ENCODE assay signal across 10 mouse cellular contexts in genomic region chr16:78313135-78313887, GRCm38 (mm10). TPM values are rescaled to one million over a fixed set of nuclear protein-coding genes. Genes with fewer than 3 reads are reported as not detected.
A peak's percentile ranks its signal among the peaks of the same experiment; 100 is the strongest.
DNase-seq lines count a peak whose midpoint lies in the region; ATAC-seq and TF ChIP-seq lines count a peak whose summit lies in the region.
"Had no signal": no experiment of that assay in that cellular context is flagged by ENCODE, and none has a peak within 500 bp of the region (broad histone marks: within the 10 kb centered on the region; RNA-seq: fewer than 3 reads in every experiment).

No protein-coding gene starts in this region.

- H3K9ac ChIP-seq in forebrain, embryonic 11.5 days (ENCODE audit: low read length): no peak overlapping the region; the same call in 1 of the 2 replicates
- no peak overlapping the region for H3K9ac ChIP-seq in heart, embryonic 16.5 days (ENCODE audit: low read length)
- H3K9ac ChIP-seq in midbrain, embryonic 16.5 days (ENCODE audit: low read depth, low read length): no peak overlapping the region; the same call in 1 of the 2 replicates

- no peak for TF ChIP-seq CTCF in layer of hippocampus, adult 2 months (conservative IDR thresholded peaks at IDR 0.05)

- peak; percentile 54 for ATAC-seq in forebrain, embryonic 11.5 days (replicated peaks; ENCODE audit: low FRiP score)
- ATAC-seq in heart, embryonic 16.5 days (replicated peaks; ENCODE audit: extremely low read depth, insufficient read depth, low FRiP score): no peak
- ATAC-seq in midbrain, embryonic 16.5 days: no peak

- H3K36me3 ChIP-seq in forebrain, embryonic 11.5 days (ENCODE audit: control insufficient read depth, insufficient read depth, low read length): no peaks in the 10 kb centered on the region
- no peaks in the 10 kb centered on the region for H3K36me3 ChIP-seq in heart, embryonic 16.5 days (ENCODE audit: control insufficient read depth, insufficient read depth)
- H3K36me3 ChIP-seq in midbrain, embryonic 16.5 days (ENCODE audit: control insufficient read depth, insufficient read depth, low read length): no peaks in the 10 kb centered on the region

- DNase-seq in layer of hippocampus, adult 2 months (ENCODE audit: low spot score in 2 of 2): no peak
- no peak for DNase-seq in layer of hippocampus, postnatal 36 days
- peak; percentile 52 for DNase-seq in forebrain, embryonic 11.5 days (ENCODE audit: low spot score)
- no peak for DNase-seq in layer of hippocampus, adult 9-10 months (ENCODE audit: low spot score)
- no peak for DNase-seq in urinary bladder, adult 18-20 months (ENCODE audit: low spot score in 2 of 2)
- DNase-seq in urinary bladder, postnatal 36 days (ENCODE audit: low spot score in 2 of 2): no peak
- DNase-seq: kidney, adult 18-20 months; thymus, postnatal 36 days had no signal

- H3K27me3 ChIP-seq in forebrain, embryonic 11.5 days (ENCODE audit: control insufficient read depth, insufficient read depth, low read length): no peaks in the 10 kb centered on the region
- H3K27me3 ChIP-seq in heart, embryonic 16.5 days (ENCODE audit: control insufficient read depth, insufficient read depth, low read length): no peaks in the 10 kb centered on the region
- H3K27me3 ChIP-seq in midbrain, embryonic 16.5 days (ENCODE audit: control insufficient read depth, insufficient read depth, low read depth, low read length): no peaks in the 10 kb centered on the region

- WGBS in forebrain, embryonic 11.5 days: 43% methylated on average over 16 of the region's 16 CpGs
- 47% methylated on average over 16 of the region's 16 CpGs for WGBS in heart, embryonic 16.5 days
- WGBS in midbrain, embryonic 16.5 days: 34% methylated on average over 16 of the region's 16 CpGs

- no peak overlapping the region for H3K27ac ChIP-seq in layer of hippocampus, adult 2 months
- H3K27ac ChIP-seq in forebrain, embryonic 11.5 days (ENCODE audit: low read depth, low read length): peak overlapping the region; percentile 38; the same call in 1 of the 2 replicates
- peak overlapping the region; percentile 14 for H3K27ac ChIP-seq in heart, embryonic 16.5 days (ENCODE audit: low read length)
- H3K27ac ChIP-seq in midbrain, embryonic 16.5 days (ENCODE audit: low read length): peak overlapping the region; percentile 6; the same call in 1 of the 2 replicates

- H3K4me1 ChIP-seq in forebrain, embryonic 11.5 days (replicated peaks; ENCODE audit: control insufficient read depth, insufficient read depth, low read length): peaks cover 10% of the 10 kb centered on the region; the same call in 1 of the 2 replicates
- peaks cover 29% of the 10 kb centered on the region for H3K4me1 ChIP-seq in heart, embryonic 16.5 days (ENCODE audit: control insufficient read depth, insufficient read depth, low read length)
- H3K4me1 ChIP-seq in midbrain, embryonic 16.5 days (ENCODE audit: control insufficient read depth, insufficient read depth, low read length): peaks cover 21% of the 10 kb centered on the region

- peak overlapping the region; percentile 33; the same call in 1 of the 2 replicates for H3K4me3 ChIP-seq in layer of hippocampus, adult 2 months
- no peak overlapping the region for H3K4me3 ChIP-seq in forebrain, embryonic 11.5 days (ENCODE audit: low read depth, low read length)
- no peak overlapping the region for H3K4me3 ChIP-seq in heart, embryonic 16.5 days (ENCODE audit: low read length)
- no peak overlapping the region for H3K4me3 ChIP-seq in midbrain, embryonic 16.5 days (ENCODE audit: low read depth, low read length)

- H3K4me2 ChIP-seq in forebrain, embryonic 11.5 days (ENCODE audit: low read depth, low read length, severe bottlenecking): peak overlapping the region; percentile 40; the same call in 1 of the 2 replicates
- H3K4me2 ChIP-seq in heart, embryonic 16.5 days (ENCODE audit: low read depth, low read length): peak overlapping the region; percentile 53
- H3K4me2 ChIP-seq in midbrain, embryonic 16.5 days (ENCODE audit: low read length): peak overlapping the region; percentile 39

- H3K9me3 ChIP-seq in forebrain, embryonic 11.5 days (ENCODE audit: control insufficient read depth, low read length): no peaks in the 10 kb centered on the region
- no peaks in the 10 kb centered on the region for H3K9me3 ChIP-seq in heart, embryonic 16.5 days (replicated peaks; ENCODE audit: control insufficient read depth, low read length)
- no peaks in the 10 kb centered on the region for H3K9me3 ChIP-seq in midbrain, embryonic 16.5 days (replicated peaks; ENCODE audit: control insufficient read depth, low read length, poor library complexity, severe bottlenecking)

RNA-seq across cellular contexts. Expression of gene Cxadr, which starts 12.0 kb away (rescaled TPM):
- 10 to 100 TPM; 14.7 to 16.9 TPM for total RNA-seq in layer of hippocampus, adult 2 months (2021)
- 10 to 100 TPM; 15.8 to 16.8 TPM for total RNA-seq in layer of hippocampus, postnatal 36 days (2021)
- polyA plus RNA-seq in forebrain, embryonic 11.5 days (2014; fragmentation: Nextera tagmentation; extraction: Ambion mirVana): 57.1 and 63.4 TPM in 2 replicates
- polyA plus RNA-seq in heart, embryonic 16.5 days (2015; fragmentation: Nextera tagmentation; extraction: Ambion mirVana): 25.8 and 28.5 TPM in 2 replicates
- 205 TPM in 2 replicates for polyA plus RNA-seq in midbrain, embryonic 16.5 days (2015; fragmentation: Nextera tagmentation; extraction: Ambion mirVana)
